Mouse (Mus musculus): ENCODE results near the gene Susd2. TPM values are rescaled to one million over a fixed set of nuclear protein-coding genes. Genes with fewer than 3 reads are reported as not detected.

The Susd2 gene
- polyA plus RNA-seq, 1 experiment: 0.63 TPM

Other genes starting within 250 kb of the Susd2 start
- gene Upb1, start 242.9 kb downstream of the Susd2 start, polyA plus RNA-seq (2012; ENCODE audit: insufficient read depth, insufficient read length, missing spikeins): 2.1 TPM in 1 of 2 replicates, not detected in the other
- 157 and 178 TPM in 2 replicates for gene Snrpd3, start 126.5 kb downstream of the Susd2 start, polyA plus RNA-seq (2012; ENCODE audit: insufficient read depth, insufficient read length, missing spikeins)
- gene Gucd1, start 126.0 kb downstream of the Susd2 start, polyA plus RNA-seq (2012; ENCODE audit: insufficient read depth, insufficient read length, missing spikeins): 29.8 and 61.0 TPM in 2 replicates
- not detected in 2 replicates for gene Lrrc75b, start 83.7 kb downstream of the Susd2 start, polyA plus RNA-seq (2012; ENCODE audit: insufficient read depth, insufficient read length, missing spikeins)
- gene Ggt1, start 82.4 kb downstream of the Susd2 start, polyA plus RNA-seq (2012; ENCODE audit: insufficient read depth, insufficient read length, missing spikeins): not detected in 2 replicates
- gene Ggt5, start 54.7 kb downstream of the Susd2 start, polyA plus RNA-seq (2012; ENCODE audit: insufficient read depth, insufficient read length, missing spikeins): 3.1 and 4.3 TPM in 2 replicates
- gene Cabin1, start 120.3 kb upstream of the Susd2 start, polyA plus RNA-seq (2012; ENCODE audit: insufficient read depth, insufficient read length, missing spikeins): 5.8 and 8.5 TPM in 2 replicates
- 324 and 423 TPM in 2 replicates for gene Ddt, start 129.4 kb upstream of the Susd2 start, polyA plus RNA-seq (2012; ENCODE audit: insufficient read depth, insufficient read length, missing spikeins)
- not detected in 2 replicates for gene Gm20441, start 136.9 kb upstream of the Susd2 start, polyA plus RNA-seq (2012; ENCODE audit: insufficient read depth, insufficient read length, missing spikeins)
- gene Gstt3, start 137.4 kb upstream of the Susd2 start, polyA plus RNA-seq (2012; ENCODE audit: insufficient read depth, insufficient read length, missing spikeins): 3.0 and 3.6 TPM in 2 replicates
- gene Gstt1, start 154.6 kb upstream of the Susd2 start, polyA plus RNA-seq (2012; ENCODE audit: insufficient read depth, insufficient read length, missing spikeins): 50.1 and 65.2 TPM in 2 replicates
- gene Gstt4, start 178.5 kb upstream of the Susd2 start, polyA plus RNA-seq (2012; ENCODE audit: insufficient read depth, insufficient read length, missing spikeins): not detected in 2 replicates
- gene Gstt2, start 193.4 kb upstream of the Susd2 start, polyA plus RNA-seq (2012; ENCODE audit: insufficient read depth, insufficient read length, missing spikeins): 34.7 and 41.7 TPM in 2 replicates
- gene Mif, start 216.2 kb upstream of the Susd2 start, polyA plus RNA-seq (2012; ENCODE audit: insufficient read depth, insufficient read length, missing spikeins): 129 and 141 TPM in 2 replicates
- gene Derl3, start 249.4 kb upstream of the Susd2 start, polyA plus RNA-seq (2012; ENCODE audit: insufficient read depth, insufficient read length, missing spikeins): not detected in 2 replicates